Mouse (Mus musculus) spleen, adult 2 months (tissue): ENCODE measurements around the gene Gm13285. TPM values are rescaled to one million over a fixed set of nuclear protein-coding genes. Genes with fewer than 3 reads are reported as not detected.
A peak's percentile ranks its signal among the peaks of the same experiment; 100 is the strongest.
"Not testable (repeated sequence)": the region's sequence is repeated elsewhere in the genome, so short reads cannot be mapped to it uniquely, and the experiment has no call there.

Experiments used
- DNase-seq, 2 experiments: peaks; one replicate each; pipeline versions ENCODE4 v3.0.0 to v3.0.0-alpha.2; 2012 to 2021; ENCODE audit warnings: low spot score in 2 of 2, low read depth in 1 of 2
- H3K27ac ChIP-seq: fragments of 200-500 bp; 2 replicates; pipeline ENCODE4 v1.5.1; 2012; ENCODE audit warnings: low read length, inconsistent platforms; ENCODE audit not compliant: insufficient read depth
- H3K27me3 ChIP-seq: fragments of 200-500 bp; 2 replicates; pipeline ENCODE4 v1.6.1; 2012; ENCODE audit warnings: mild to moderate bottlenecking, moderate library complexity, low read length, inconsistent platforms; ENCODE audit not compliant: control insufficient read depth, insufficient read depth
- H3K36me3 ChIP-seq: fragments of 200-500 bp; 2 replicates; pipeline ENCODE4 v1.6.1; 2012; ENCODE audit warnings: mild to moderate bottlenecking, low read length, inconsistent platforms; ENCODE audit not compliant: control insufficient read depth, insufficient read depth
- H3K4me1 ChIP-seq: fragments of 200-500 bp; 2 replicates; pipeline ENCODE4 v1.6.1; 2011; ENCODE audit warnings: inconsistent platforms; ENCODE audit not compliant: control insufficient read depth, insufficient read depth, insufficient read length
- H3K4me3 ChIP-seq: fragments of 200-500 bp; 2 replicates; pipeline ENCODE4 v1.5.1; 2011; ENCODE audit warnings: mild to moderate bottlenecking, inconsistent platforms; ENCODE audit not compliant: insufficient read depth, insufficient read length; ENCODE audit errors: extremely low read depth
- CTCF ChIP-seq: fragments of 200-500 bp; IDR thresholded peaks from 2 replicates; pipeline ENCODE4 v1.5.1; 2011; ENCODE audit warnings: mild to moderate bottlenecking, inconsistent platforms; ENCODE audit not compliant: insufficient read depth, insufficient read length, insufficient replicate concordance; ENCODE audit errors: extremely low read depth
- POLR2A ChIP-seq: fragments of 200-500 bp; IDR thresholded peaks from 2 replicates; pipeline ENCODE4 v1.6.1; 2011; ENCODE audit warnings: low read depth, low read length, inconsistent platforms
- WGBS: fragments of 180-500 bp; shearing (Covaris S2); methylation state at CpG from one replicate; pipeline ENCODE4 v1.1.7; 2018; 5-methylcytosine and 5-hydroxymethylcytosine counted together
- polyA plus RNA-seq: library from polyadenylated mRNA; depleted of rRNA; stranded (reverse); fragments of >200 nt; gene quantifications from 2 replicates; pipeline ENCODE4 v1.2.3, GENCODE M21; 2012; rRNA removed

The Gm13285 gene
- not detected in 2 replicates for polyA plus RNA-seq

DNA sequence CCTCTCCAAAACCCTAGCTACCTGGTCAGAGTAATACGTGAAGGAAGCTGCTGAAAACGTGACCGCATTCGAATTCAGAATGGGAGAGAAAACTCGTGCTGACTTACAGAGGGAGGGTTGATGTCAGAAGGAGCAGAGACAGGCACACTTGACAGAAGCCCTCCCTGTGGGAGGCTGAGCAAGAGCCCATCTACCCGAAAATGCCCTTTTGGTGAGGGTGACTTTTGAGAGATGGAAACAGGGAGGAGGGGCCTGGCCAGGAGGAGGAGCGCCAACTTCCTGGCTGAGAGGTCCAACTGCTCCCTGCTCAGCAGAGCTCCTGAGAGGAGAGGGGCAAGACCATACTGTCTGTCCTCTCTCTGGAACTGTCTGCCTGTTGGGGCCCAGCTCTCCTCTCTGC, at the start of gene Gm13285:
TSS of gene Gm13285 (plus strand) at position 301 of the 400 bp plus-strand sequence.
- not testable (repeated sequence) for DNase-seq, H3K27ac ChIP-seq, H3K4me3 ChIP-seq, H3K4me1 ChIP-seq, H3K36me3 ChIP-seq, H3K27me3 ChIP-seq
- 5% methylated on average over 6 of the region's 7 CpGs for WGBS

DNA sequence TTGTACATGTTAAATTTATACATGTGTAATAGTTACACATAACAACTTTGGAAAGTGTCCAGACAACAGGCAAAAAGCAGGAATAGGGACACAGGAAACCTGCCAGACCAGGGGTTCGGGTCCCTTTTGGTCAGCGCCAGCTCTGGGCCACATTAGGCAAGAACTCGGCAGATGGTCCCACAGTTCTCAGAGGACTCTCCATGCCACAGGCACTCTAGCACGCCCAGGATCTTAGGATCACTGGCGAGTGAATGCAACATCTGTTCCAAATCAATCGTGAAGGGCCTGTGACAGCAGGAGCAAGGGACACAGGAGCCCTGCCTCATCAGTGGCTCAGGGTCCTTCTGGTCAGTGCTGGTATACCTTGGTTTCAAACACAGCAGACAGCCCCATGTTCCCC, 49.5 kb upstream of the Gm13285 start:
- no peak for TF ChIP-seq POLR2A
- no peak for TF ChIP-seq CTCF
- no peaks in the 10 kb centered on the region for H3K36me3 ChIP-seq
- WGBS, result 89% methylated on average over 6 of the region's 6 CpGs

GRCm38 (mm10) chr4:88754818-88755340, 44.6 kb upstream of the Gm13285 start, which contains the start of gene Gm13271:
Gm13271 (plus strand) TSS chr4:88754868.
- not testable (repeated sequence) for H3K4me3 ChIP-seq, H3K4me1 ChIP-seq, H3K27me3 ChIP-seq, H3K27ac ChIP-seq, H3K36me3 ChIP-seq
- DNase-seq, result peak in 1 of 2 experiments; percentile 70
- 94% methylated on average over 15 of the region's 15 CpGs for WGBS

More for the DNA sequence above, 49.5 kb upstream of the Gm13285 start:
- no peak for DNase-seq
- no peaks in the 10 kb centered on the region for H3K4me1 ChIP-seq
- H3K27me3 ChIP-seq, result no peaks in the 10 kb centered on the region
- no peak overlapping the region for H3K4me3 ChIP-seq
- no peak overlapping the region for H3K27ac ChIP-seq

- not testable (repeated sequence) for H3K4me1 ChIP-seq, H3K27me3 ChIP-seq, H3K36me3 ChIP-seq
- peak overlapping the region; percentile 83 for H3K4me3 ChIP-seq
- DNase-seq, result peak in 1 of 2 experiments; percentile 32
- WGBS, result 7% methylated on average over 29 of the region's 31 CpGs
- H3K27ac ChIP-seq, result peak overlapping the region; percentile 97
Observed at GRCm38 (mm10) chr4:88756581-88757513, 42.6 kb upstream of the Gm13285 start.

GRCm38 (mm10) chr4:88757628-88758031, 41.8 kb upstream of the Gm13285 start:
- not testable (repeated sequence) for H3K4me1 ChIP-seq, H3K36me3 ChIP-seq, H3K27me3 ChIP-seq
- 1% methylated on average over 21 of the region's 21 CpGs for WGBS
- Histone ChIP-seq H3K27ac (peak overlapping the region; percentile 97), H3K4me3 (peak overlapping the region; percentile 83; the same call in 1 of the 2 replicates)
- peak; percentile 80 to 81 for DNase-seq
- peak; percentile 60; the same call in 1 of the 2 replicates for TF ChIP-seq CTCF

DNA sequence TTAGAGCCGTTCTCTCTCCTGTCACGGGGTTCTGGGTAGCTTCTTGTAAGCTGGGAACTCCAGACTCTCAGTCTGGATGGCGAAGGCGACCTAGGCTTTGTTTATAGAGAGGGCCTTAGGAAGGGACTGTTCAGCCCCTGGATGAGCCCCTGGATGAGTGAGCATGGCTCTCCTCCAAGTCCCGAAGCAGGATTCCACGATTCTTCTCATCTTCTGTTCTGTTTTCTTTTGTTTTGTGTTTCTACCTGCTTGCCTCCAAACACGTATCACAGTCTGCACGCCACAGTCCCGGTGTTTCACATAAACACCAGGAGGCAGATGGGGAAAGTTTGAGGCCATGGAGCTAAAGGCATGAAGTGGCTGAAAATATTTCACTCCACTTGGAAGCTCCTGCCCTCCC, 40.7 kb upstream of the Gm13285 start:
- H3K4me1 ChIP-seq, DNase-seq: not testable (repeated sequence)

GRCm38 (mm10) chr4:88759610-88760268, 39.7 kb upstream of the Gm13285 start, which contains the start of gene Gm13283:
Gm13283 (plus strand) TSS chr4:88760119.
- H3K4me1 ChIP-seq, H3K27me3 ChIP-seq, H3K36me3 ChIP-seq: not testable (repeated sequence)
- Histone ChIP-seq H3K4me3 (peak within 1 kb of the TSS; percentile 61), H3K27ac (peak within 1 kb of the TSS; percentile 50; the same call in 1 of the 2 replicates)
- DNase-seq, result peak in 1 of 2 experiments; percentile 26
- 19% methylated on average over 11 of the region's 14 CpGs for WGBS

More for the DNA sequence above, 40.7 kb upstream of the Gm13285 start:
- H3K4me3 ChIP-seq, H3K36me3 ChIP-seq, H3K27ac ChIP-seq, H3K27me3 ChIP-seq: not testable (repeated sequence)
- 90% methylated on average over 9 of the region's 9 CpGs for WGBS

- not testable (repeated sequence) for H3K27me3 ChIP-seq, H3K36me3 ChIP-seq, H3K4me1 ChIP-seq
- DNase-seq, result peak; percentile 50 to 52
- under 1% methylated on average over 26 of the region's 28 CpGs for WGBS
- H3K27ac ChIP-seq, result peak overlapping the region; percentile 50; the same call in 1 of the 2 replicates
- peak overlapping the region; percentile 61 for H3K4me3 ChIP-seq
Observed at GRCm38 (mm10) chr4:88760431-88760830, 39.0 kb upstream of the Gm13285 start.

- H3K36me3 ChIP-seq, H3K27ac ChIP-seq, H3K4me1 ChIP-seq, H3K27me3 ChIP-seq, H3K4me3 ChIP-seq: not testable (repeated sequence)
- peak in 1 of 2 experiments; percentile 69 for DNase-seq
- WGBS, result 73% methylated on average over 6 of the region's 8 CpGs
Observed at GRCm38 (mm10) chr4:88761776-88762175, 37.7 kb upstream of the Gm13285 start.

- not testable (repeated sequence) for H3K4me1 ChIP-seq, DNase-seq, H3K36me3 ChIP-seq, H3K27ac ChIP-seq, H3K27me3 ChIP-seq, H3K4me3 ChIP-seq
- 60% methylated on average over 9 of the region's 9 CpGs for WGBS
Observed at GRCm38 (mm10) chr4:88762341-88762740, 37.1 kb upstream of the Gm13285 start.
